Mouse (Mus musculus): ENCODE data around the gene Frmd4b. TPM values are rescaled to one million over a fixed set of nuclear protein-coding genes. Genes with fewer than 3 reads are reported as not detected.

The Frmd4b gene
- total and polyA plus RNA-seq, 2 experiments: 11.9 to 38.0 TPM

GRCm38 (mm10) chr6:97278878-97279277 lies 338.5 kb downstream of the Frmd4b start:
- Histone ChIP-seq H3K36me3 (ENCODE audit: control insufficient read depth, insufficient read depth, low read length) (no peaks in the 10 kb centered on the region), H3K27ac (replicated peaks; ENCODE audit: insufficient read depth, low read depth, low read length) (peak overlapping the region; percentile 93), H3K79me2 (ENCODE audit: control insufficient read depth, insufficient read depth, low read length) (no peaks in the 10 kb centered on the region), H3K9ac (ENCODE audit: low read depth, low read length) (peak overlapping the region; percentile 58), H3K4me1 (ENCODE audit: control insufficient read depth, insufficient read depth, low read length) (peaks cover 26% of the 10 kb centered on the region), H3K4me3 (ENCODE audit: insufficient read depth, low read depth, low read length) (no peak overlapping the region), H3K27me3 (ENCODE audit: control insufficient read depth, insufficient read depth, low read length) (no peaks in the 10 kb centered on the region)
- no peak for TF ChIP-seq CTCF (IDR thresholded peaks at IDR 0.05; ENCODE audit: low read depth, low read length)
- no peak for TF ChIP-seq POLR2A (IDR thresholded peaks at IDR 0.05; ENCODE audit: extremely low read depth, insufficient read depth, low read length)
- DNase-seq (ENCODE audit: extremely low read depth, low read depth, low spot score): peak; percentile 90
- 30% methylated on average over 6 of the region's 6 CpGs for WGBS

GRCm38 (mm10) chr6:97278014-97278787 lies 339.1 kb downstream of the Frmd4b start:
- DNase-seq (ENCODE audit: extremely low read depth, low read depth, low spot score): peak; percentile 86
- no peaks in the 10 kb centered on the region for H3K36me3 ChIP-seq (ENCODE audit: control insufficient read depth, insufficient read depth, low read length)
- H3K27ac ChIP-seq (replicated peaks; ENCODE audit: insufficient read depth, low read depth, low read length): peak overlapping the region; percentile 91
- H3K9ac ChIP-seq (ENCODE audit: low read depth, low read length): peak overlapping the region; percentile 68
- peaks cover 22% of the 10 kb centered on the region for H3K4me1 ChIP-seq (ENCODE audit: control insufficient read depth, insufficient read depth, low read length)
- no peaks in the 10 kb centered on the region for H3K79me2 ChIP-seq (ENCODE audit: control insufficient read depth, insufficient read depth, low read length)
- TF ChIP-seq POLR2A (IDR thresholded peaks at IDR 0.05; ENCODE audit: extremely low read depth, insufficient read depth, low read length) (peak; percentile 52; the same call in 1 of the 2 replicates), CTCF (IDR thresholded peaks at IDR 0.05; ENCODE audit: low read depth, low read length) (peak; percentile 84)
- under 1% methylated on average over 19 of the region's 19 CpGs for WGBS
- peak overlapping the region; percentile 27 for H3K4me3 ChIP-seq (ENCODE audit: insufficient read depth, low read depth, low read length)
- no peaks in the 10 kb centered on the region for H3K27me3 ChIP-seq (ENCODE audit: control insufficient read depth, insufficient read depth, low read length)

GRCm38 (mm10) chr6:97276890-97277497 lies 340.3 kb downstream of the Frmd4b start:
- peak overlapping the region; percentile 43 for H3K9ac ChIP-seq (ENCODE audit: low read depth, low read length)
- peak overlapping the region; percentile 96 for H3K27ac ChIP-seq (replicated peaks; ENCODE audit: insufficient read depth, low read depth, low read length)
- TF ChIP-seq POLR2A (IDR thresholded peaks at IDR 0.05; ENCODE audit: extremely low read depth, insufficient read depth, low read length): no peak
- no peak for TF ChIP-seq CTCF (IDR thresholded peaks at IDR 0.05; ENCODE audit: low read depth, low read length)

DNA sequence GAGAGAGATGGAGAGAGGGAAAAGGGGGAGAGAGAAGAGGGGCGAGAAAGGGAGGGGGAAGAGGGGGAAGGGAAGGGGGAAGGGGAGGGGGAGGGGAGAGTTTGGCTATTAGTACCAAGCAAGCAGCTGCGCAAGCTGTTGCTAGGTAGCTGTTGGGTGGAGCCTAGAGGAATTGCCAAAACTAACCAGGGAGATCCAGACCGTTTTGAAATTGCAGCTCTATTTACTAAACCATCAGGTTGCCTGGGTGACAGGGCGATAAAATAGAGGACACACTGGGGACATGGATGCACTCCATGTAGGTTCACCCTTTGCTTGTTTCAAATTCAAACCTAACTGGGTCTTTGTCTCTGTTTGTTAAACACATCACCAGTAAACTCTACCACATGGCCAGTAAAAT lies 341.0 kb downstream of the Frmd4b start:
- H3K27ac ChIP-seq (replicated peaks; ENCODE audit: insufficient read depth, low read depth, low read length): peak overlapping the region; percentile 96
- peak; percentile 98 for DNase-seq (ENCODE audit: extremely low read depth, low read depth, low spot score)
- peaks cover 21% of the 10 kb centered on the region for H3K4me1 ChIP-seq (ENCODE audit: control insufficient read depth, insufficient read depth, low read length)
- H3K9ac ChIP-seq (ENCODE audit: low read depth, low read length): peak overlapping the region; percentile 32
- H3K4me3 ChIP-seq (ENCODE audit: insufficient read depth, low read depth, low read length): no peak overlapping the region; the same call in 1 of the 2 replicates
- H3K36me3 ChIP-seq (ENCODE audit: control insufficient read depth, insufficient read depth, low read length): no peaks in the 10 kb centered on the region
- 22% methylated on average over 4 of the region's 4 CpGs for WGBS
- no peaks in the 10 kb centered on the region for H3K79me2 ChIP-seq (ENCODE audit: control insufficient read depth, insufficient read depth, low read length)
- H3K27me3 ChIP-seq (ENCODE audit: control insufficient read depth, insufficient read depth, low read length): no peaks in the 10 kb centered on the region
- TF ChIP-seq CTCF (IDR thresholded peaks at IDR 0.05; ENCODE audit: low read depth, low read length) (no peak), POLR2A (IDR thresholded peaks at IDR 0.05; ENCODE audit: extremely low read depth, insufficient read depth, low read length) (no peak)

More at GRCm38 (mm10) chr6:97276890-97277497, 340.3 kb downstream of the Frmd4b start:
- 25% methylated on average over 5 of the region's 5 CpGs for WGBS
- Histone ChIP-seq H3K4me3 (ENCODE audit: insufficient read depth, low read depth, low read length) (no peak overlapping the region), H3K36me3 (ENCODE audit: control insufficient read depth, insufficient read depth, low read length) (no peaks in the 10 kb centered on the region), H3K4me1 (ENCODE audit: control insufficient read depth, insufficient read depth, low read length) (peaks cover 21% of the 10 kb centered on the region), H3K27me3 (ENCODE audit: control insufficient read depth, insufficient read depth, low read length) (no peaks in the 10 kb centered on the region), H3K79me2 (ENCODE audit: control insufficient read depth, insufficient read depth, low read length) (no peaks in the 10 kb centered on the region)
- DNase-seq (ENCODE audit: extremely low read depth, low read depth, low spot score): peak; percentile 66

GRCm38 (mm10) chr6:97275760-97276159 lies 341.6 kb downstream of the Frmd4b start:
- H3K27ac ChIP-seq (replicated peaks; ENCODE audit: insufficient read depth, low read depth, low read length): peak overlapping the region; percentile 68
- H3K36me3 ChIP-seq (ENCODE audit: control insufficient read depth, insufficient read depth, low read length): no peaks in the 10 kb centered on the region
- no peaks in the 10 kb centered on the region for H3K27me3 ChIP-seq (ENCODE audit: control insufficient read depth, insufficient read depth, low read length)
- H3K4me1 ChIP-seq (ENCODE audit: control insufficient read depth, insufficient read depth, low read length): peaks cover 25% of the 10 kb centered on the region
- 65% methylated on average over 4 of the region's 4 CpGs for WGBS
- H3K9ac ChIP-seq (ENCODE audit: low read depth, low read length): peak overlapping the region; percentile 18
- no peak for TF ChIP-seq POLR2A (IDR thresholded peaks at IDR 0.05; ENCODE audit: extremely low read depth, insufficient read depth, low read length)
- TF ChIP-seq CTCF (IDR thresholded peaks at IDR 0.05; ENCODE audit: low read depth, low read length): no peak
- no peak overlapping the region for H3K4me3 ChIP-seq (ENCODE audit: insufficient read depth, low read depth, low read length)
- H3K79me2 ChIP-seq (ENCODE audit: control insufficient read depth, insufficient read depth, low read length): no peaks in the 10 kb centered on the region
- DNase-seq (ENCODE audit: extremely low read depth, low read depth, low spot score): no peak

All from liver, adult 2 months (tissue).